Mouse (Mus musculus) layer of hippocampus, adult 8-10 months (tissue): Measurements from ENCODE around the gene Ntm. TPM values are rescaled to one million over a fixed set of nuclear protein-coding genes. Genes with fewer than 3 reads are reported as not detected.
A peak's percentile ranks its signal among the peaks of the same experiment; 100 is the strongest.

Experiments used
- DNase-seq, 2 experiments: peaks; one replicate each; pipeline ENCODE4 v3.0.0; 2022; ENCODE audit warnings: low spot score in 2 of 2
- total RNA-seq, 4 experiments: library from RNA; stranded (reverse); gene quantifications; 2 replicates each; pipeline ENCODE4 v1.2.4; 2022

The Ntm gene
- total RNA-seq, 4 experiments from 2014 or later = 148 to 166 (median 161) TPM

DNA sequence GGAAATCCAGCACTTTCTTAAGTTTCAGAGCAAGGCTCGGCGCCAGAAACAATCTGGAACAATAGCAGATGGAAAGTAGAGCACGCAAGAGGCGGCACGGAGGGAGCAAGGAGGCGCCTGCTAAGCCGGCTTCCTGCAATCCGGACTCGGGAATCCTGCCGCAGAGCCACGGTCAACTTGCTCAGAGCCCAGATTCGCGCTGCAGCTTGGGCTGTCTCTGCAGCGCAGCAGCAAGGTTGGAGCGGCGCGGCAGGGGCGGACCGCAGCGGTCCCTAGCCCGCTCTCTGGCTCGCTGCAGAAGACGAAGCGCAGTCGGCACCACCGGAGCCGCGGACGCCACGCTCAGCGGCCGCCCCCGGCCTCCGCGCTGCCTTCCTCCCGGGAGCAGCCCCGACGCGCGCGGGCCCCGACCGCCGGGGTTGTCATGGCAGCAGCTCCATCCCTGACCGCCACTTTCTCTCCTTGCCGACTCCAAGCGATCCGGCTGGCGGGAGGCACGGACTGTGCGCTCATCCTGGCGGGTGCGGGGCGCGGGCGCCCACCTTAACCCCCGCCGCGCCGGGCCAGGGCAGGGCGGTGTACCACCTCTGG lies 550.7 kb downstream of the Ntm start:
- DNase-seq = peak; percentile 45 to 55

DNA sequence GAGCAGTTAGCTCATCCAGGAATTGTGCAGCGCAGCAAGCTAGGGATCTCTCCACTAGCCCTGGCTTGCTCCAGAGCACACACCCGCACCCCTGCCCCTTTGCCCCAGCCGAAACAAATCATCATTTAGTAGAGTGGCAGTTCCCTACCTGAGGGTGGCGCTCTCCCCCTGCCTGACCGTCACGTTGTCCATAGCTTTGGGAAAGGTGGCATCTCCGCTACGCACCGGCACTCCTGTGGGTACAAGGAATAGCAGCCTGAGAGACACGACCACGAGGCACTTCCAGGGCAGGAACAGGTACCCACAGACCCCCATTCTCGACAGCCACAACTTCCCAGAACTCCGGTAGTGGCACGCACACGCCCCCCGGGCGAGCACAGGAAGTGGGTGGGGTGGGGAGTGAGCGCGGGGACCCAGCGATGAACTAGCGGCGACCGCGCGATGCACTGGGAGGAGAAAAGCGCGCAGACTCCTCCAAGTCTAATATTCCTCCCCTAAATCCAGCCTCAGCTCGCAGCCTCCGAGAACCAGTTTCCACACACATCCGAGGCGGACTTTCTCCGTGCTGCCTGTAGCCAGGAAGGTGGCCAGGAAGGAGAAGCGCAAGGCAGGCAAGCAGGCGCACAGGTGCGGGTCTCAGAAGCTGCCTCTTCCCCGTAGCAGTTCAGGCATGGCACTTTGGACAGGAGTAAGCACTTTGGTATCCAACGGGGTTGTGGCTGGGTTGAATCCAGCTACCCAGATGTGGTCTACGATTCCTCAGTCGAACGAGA lies 551.3 kb downstream of the Ntm start:
- DNase-seq = peak; percentile 34 to 55

DNA sequence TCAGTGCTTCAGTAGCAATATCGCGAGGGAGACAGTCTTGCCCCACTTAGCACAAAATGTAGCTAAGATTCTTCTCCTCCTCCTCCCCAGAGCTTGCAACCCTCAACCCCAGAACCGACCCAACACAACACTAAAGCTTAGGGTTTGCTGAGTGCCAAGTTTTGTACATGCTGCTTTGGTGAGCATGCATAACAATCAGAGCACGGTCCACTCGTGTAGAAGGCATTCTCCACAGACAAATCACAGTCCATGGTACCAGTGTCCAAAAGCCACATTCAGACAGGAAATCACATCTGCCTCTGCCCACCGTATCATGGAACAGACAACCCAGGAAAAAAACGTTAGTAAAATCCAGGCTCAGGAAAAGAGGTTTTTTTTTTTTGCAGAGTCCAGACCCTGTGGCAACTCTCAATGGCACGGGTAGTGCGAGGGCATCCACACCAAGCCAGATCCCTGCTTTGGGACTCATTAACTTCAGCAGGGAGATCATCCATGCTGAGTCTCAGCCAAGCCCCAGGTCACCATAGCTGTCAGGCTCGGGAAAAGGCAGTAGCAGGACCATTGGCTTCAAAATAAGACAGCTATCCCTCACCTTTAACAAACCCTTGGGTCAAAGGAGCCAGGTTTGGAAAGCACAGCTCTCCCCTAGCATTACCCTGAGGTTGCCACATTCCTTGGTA lies 552.1 kb downstream of the Ntm start:
- no peak for DNase-seq

DNA sequence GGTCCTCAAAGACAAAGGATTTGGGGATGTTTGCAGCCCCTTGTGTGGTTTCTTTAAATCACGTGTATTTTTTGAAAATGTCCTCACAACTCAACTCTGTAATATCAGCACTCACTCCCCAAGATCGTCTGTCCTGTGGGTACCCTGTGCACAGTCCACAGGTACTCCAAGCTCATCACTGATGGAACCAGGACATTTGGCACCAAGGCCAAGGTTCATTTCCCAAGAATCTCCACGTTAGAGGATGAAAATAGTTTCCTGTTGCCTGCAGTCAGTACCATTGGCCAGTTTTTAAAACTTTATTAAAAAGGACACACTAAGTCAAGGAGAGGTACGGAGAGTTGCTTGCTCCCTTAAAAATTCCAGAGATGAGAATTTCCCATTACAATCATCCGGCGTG lies 552.7 kb downstream of the Ntm start:
- DNase-seq = no peak

DNA sequence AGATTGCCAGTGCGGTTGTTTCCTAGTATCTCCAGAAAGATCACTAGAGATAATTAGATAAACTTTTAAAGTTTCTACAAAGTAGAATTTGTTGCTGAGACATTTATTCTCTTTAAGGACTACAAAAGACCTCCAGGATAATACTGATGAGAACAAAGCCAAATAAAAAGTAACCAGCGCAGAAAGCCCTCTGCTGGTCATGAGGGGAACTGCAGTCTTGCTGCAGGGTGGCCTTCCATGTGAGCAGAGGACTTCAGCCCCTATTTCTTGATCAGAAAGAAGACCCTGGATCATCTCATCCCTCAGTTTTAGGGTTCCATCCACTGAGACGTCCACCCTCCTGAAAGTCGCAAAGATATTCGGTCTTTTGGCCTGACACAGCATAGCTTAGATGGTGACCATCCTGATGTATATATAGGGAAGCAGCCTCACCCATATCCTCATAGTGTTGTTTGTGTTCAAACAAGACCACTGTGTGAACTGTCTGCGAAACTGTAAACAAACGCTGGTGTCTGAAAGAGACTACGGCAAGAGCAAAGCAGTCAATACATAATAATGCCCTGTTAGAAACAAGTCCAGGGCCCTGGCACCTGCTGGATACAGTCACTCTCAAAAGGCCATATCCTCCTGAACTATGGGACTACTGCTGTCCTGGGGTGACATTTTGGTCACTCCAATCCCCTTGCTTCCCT lies 553.6 kb downstream of the Ntm start:
- peak in 1 of 2 experiments; percentile 49 for DNase-seq

DNA sequence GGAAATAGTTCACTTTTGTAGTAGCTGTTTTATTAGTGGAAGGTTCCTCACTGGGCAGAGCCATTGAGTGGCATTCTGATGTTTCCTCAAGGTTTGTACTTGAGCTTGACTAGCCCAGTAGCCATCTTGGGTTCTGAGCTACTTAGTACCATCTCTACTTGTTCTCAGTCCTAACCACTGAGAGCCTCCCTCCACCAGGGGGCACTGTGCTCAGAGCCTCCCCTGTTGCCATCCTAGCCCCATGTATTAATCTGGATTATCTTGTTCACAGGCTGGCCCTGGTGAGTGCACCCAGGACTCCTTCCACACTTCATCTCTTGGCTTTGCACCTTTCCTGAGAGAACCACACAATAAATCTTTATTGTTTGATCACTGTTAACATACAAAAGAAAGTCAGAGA lies 555.0 kb downstream of the Ntm start:
- DNase-seq = no peak

DNA sequence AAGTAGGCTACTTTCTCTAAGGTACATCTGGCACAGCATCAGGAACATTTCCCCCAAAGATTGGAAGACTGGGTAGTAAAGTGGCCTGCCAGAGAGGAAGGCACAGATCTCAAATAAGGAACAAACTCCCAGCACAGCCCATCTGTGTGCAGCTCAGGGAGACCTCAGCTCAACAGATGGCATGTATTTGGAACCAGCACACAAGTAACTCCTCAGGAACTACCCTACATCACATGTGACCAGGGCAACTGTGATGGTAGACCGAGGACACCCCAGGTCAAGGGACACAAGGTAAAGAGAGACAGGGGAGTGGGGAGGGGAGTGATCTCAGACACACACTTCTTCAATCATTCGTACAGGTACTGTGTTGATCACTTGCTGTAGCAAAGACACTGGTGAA lies 556.0 kb downstream of the Ntm start:
- DNase-seq = peak in 1 of 2 experiments; percentile 35

DNA sequence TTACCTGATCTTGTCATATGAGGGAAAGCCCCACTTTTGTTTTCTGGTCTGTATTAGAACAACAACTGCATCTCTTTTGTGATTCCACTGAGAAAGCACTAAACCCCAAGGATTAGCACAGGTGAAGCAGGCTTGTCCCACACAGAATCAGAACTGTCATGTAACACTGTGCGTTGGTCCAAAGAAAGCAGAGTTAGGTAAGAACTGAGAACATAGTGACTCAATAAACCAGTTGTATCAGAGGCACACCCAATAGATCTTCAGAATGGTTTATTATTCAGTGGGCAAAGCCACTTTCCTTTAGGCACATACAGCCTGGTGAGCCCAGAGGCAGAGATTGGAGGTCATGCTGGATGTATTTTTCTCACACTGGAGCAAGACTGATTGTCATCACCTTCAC lies 556.9 kb downstream of the Ntm start:
- no peak for DNase-seq

DNA sequence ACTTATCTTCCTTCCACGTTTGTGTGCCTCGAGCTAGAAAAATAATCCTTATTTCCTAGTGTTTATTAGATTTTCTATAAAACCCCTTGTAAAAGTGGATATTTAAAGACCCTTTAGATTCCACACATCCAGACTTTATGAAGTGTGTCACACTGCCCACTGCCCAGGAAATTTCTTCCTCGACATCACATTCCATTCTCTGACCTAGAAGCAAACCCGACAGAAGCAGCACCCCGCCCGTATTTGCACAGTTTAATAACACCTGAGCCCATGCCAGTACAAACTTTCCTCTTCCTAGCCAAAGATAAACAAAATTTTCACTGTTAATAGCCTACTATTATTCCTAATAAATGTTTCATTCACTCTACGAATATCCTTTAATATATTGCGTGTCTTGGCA lies 562.8 kb downstream of the Ntm start:
- DNase-seq = no peak

DNA sequence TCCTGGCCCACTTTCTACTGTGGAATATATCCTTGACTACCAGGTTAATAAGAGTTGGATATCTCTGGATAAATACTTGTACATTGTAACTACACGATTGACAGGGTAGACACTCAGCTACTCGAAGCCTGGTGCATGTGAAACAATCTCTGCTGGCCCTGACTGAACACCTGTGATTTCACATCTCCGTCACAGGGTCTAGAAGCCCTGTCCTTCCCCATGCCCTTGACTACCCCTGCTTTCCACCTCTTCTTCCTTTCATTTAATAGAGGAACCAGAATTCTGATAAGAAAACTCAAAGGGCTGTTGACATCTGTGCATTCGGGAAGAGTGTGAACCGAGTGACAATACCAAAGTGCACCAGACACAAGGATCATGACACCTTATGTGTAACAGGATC lies 566.8 kb downstream of the Ntm start:
- no peak for DNase-seq

DNA sequence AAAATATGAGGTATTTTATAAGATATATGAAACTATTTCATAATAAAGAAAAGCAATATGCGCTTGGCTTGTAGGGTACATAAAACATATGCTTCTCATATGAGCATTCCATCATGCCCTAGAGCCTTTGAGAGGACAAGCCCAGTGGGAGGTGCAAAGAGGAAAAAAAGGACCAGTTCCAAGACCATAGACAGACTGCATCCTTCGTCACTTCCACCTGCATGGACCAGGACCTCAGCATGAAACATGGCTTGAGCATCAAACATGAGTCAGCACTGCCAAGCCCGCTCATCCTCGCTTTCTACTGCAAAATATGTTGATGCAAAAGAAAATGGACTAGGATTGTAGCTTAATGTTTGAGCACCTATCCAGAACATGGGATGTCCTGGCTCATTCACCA lies 569.8 kb downstream of the Ntm start:
- DNase-seq = no peak

DNA sequence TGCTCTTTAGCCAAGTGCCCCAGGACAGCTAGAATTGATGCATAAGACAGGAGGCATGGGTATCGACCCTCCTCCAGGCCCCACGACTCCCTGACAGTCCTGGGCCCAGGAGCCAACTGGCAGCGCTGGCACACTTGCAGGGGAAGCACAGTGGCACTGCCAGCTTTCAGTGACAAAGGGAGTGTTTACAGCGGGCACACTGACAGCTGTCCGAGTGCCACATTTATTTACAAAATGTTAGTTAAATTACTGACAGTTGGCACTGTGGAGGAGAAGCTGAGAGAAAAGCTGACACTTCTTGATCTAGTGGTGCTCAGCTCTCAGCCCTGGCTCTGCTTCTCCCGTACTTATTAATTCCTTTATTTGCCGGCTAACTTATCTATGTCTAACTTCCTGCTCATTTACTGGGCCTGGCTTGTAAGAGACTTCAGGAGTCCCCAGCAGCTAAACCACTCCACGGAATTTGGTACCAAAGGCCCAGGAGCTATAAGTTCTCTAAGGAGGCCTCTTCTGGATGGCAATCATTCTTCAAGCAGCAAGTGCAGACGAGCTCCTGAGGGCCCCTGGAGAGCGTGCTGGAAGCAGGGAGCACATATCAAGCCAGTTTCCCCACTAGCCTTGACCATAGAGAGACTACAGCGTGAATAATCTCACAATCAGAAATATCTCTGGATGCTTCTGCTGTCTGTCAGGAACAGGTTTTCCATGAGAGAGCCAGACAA lies 572.0 kb downstream of the Ntm start:
- peak; percentile 32 to 63 for DNase-seq

DNA sequence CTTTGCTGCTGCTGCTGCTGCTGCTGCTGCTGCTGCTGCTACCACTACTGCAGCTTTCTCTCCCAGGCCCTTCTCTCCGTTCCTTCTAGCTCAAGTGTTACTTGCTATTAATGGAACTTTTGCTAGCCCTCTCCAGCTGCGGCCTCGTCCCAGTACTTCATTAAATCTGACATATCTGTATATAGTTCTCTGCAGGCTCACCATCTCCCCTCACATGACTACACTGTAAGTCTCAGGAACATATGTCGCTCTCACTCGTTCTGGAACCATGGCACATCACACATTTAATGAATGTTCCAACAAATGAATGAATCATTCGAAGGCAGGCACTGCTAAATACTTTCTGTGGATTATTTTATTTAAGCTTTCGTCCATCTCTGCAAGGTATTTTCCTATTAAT lies 573.7 kb downstream of the Ntm start:
- DNase-seq = no peak

DNA sequence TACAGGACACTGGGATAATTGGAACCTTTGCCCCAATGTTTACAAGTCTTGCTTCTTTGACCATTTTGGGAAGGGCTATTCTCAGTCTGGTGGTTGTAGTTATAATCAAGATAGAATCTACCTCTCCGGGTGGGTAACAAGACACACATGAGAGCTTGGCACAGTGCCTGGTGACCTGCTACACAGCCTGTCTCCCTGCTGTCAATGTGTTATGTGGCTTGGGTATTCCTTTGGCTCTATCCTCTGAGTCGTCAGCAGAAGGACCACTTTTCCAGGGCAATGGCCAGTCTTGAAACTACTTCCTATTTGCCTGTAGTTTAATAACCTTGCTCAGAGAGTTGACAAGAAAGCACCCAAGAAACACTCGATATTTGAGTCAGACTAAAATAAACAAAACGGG lies 575.8 kb downstream of the Ntm start:
- DNase-seq = no peak

DNA sequence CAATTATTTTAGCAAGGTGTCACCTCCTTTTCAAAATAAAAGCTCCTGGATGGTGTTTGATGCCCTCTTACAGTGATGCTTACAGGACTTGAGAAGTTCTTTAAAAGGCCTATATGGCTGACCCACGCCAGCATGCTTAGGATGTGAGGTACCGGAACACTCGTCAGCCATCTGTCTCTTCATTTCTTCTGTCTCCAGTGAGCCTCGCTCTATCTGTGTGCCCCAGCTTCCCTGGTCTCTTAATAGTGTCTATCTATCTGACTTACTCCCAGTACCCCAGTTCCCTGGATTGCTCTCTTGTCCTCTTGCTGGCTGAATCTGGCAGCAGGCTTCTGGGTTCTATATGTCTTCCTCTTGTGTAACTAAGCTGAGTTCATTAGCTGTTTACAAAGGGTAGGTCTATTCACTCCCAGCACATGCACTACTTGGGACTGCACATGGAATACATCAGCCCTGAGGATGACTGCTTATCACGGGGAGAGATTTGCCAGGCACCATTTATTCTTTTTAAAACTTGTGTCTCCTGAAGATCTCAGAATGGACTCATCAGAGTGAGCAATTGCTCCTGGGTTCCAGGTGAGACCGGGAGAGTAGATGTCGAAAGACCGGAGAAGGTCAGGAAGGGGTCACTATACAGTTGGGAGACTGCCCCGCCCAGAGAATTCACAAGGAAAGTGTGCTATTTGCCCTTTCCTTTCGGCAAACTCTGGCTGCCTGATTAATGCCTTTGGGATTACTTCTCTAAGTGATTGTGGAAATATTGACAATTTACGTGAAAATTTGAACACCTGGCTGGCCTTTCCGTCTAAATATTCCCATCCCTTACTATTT lies 585.6 kb downstream of the Ntm start:
- DNase-seq = no peak

DNA sequence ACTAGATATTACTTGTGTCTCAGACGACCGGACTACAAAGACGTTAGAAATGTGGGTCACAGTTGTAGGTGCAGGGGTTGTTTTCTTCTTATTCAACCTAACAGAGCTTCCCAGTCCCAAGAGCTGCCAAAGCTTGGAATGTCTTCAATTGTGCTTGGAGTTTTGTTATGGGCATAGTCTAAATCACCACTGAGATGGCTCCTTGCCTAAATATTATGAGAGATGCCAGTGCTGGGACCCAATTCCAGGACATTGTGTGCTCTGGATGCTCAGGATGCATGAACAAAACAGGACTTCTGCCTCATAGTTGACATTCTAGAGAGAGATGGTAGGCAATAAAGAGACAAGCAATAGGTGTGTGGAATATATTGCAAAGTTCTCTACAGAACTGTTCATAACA lies 591.6 kb downstream of the Ntm start:
- no peak for DNase-seq

DNA sequence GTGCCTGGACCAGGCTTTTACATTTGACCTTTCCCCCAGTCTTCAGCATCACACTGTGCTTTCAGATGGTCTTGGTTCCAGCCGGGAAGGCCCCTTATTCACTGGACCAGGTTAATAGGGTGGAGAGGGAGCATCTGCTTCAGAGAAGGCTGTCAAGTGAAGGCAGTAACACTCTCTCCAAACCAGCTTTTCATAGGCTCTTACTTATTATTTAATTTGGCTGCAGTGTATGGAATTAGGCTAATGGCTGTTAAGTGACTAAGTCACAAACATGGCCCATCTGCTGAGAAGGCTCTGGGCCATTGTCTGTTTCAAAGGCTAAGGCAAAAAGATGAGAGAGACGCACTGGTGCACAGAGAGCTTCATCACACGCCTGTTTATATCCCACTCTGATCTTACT lies 593.3 kb downstream of the Ntm start:
- no peak for DNase-seq

DNA sequence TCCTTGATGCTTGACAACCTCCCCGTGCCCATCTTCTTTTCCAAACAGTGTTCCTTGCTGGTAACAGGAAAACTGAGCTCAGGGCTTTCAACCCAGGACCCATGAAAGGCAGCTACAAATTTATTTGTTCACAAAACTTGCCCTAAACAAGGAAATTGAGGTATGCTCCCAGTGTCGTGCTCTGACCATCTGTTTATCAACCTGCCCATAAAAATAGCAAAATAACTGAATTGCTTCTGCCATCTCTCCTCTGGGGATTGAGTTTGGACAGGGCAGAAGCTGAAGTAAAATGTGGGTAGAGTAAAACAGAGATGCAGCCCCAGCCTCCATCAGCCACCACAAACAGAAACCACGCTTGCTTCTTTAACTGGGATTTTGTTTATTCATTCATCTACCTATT lies 594.6 kb downstream of the Ntm start:
- DNase-seq = no peak

DNA sequence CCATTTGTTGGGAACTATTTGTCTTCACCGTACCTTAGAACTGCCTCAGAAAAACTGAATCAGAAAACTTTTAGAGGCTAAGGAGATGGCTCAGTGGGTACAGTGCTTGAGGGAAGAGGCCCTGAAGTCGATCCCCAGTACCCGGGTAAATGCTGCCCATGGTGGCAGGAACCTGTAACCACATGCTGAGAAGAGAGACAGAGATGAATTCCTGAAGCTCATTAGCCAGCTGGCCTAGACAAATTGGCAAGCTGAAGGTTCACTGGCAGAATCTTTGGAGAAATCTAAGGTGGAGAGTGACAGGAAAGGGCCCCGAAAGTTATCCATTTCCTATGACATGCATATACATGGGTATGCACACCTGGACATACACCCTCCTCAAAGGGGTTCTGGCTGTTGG lies 605.1 kb downstream of the Ntm start:
- no peak for DNase-seq

DNA sequence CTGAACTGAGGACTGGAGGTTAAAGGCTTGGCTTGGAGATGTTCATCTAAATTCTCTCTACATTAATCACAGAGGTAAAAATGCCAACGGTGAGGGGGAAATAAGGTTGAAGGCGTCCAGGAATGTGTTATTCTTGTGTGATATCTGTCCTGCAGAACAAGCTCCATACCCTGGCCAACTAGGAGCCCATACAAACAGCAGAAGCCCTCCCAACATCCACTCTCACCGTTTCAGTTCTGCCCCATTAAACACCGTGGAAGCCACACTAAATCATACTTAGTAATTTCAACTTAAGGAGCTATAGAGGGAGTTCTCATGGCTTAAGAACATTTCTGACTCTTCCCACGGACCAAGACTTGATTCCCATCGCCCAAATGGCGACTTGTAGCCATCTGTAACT lies 620.6 kb downstream of the Ntm start:
- no peak for DNase-seq

DNA sequence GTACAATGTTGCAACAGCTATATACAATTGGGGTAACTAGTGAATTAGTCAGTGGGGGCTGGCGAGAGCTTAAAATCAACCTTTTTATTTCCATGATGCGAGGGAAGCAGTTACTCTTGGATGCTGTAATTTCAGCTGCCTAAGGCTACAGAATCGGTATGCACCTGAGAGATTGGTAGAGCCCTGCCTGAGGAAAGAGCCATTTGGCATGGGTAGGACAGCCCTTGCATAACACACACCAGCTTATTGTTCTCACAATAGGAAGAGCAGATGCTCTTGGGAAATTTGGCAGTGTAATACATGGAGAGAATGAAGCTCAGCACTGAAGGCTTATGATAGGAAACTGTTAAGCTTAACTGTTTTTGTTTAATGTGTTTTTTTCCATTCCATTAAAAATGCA lies 621.6 kb downstream of the Ntm start:
- peak; percentile 43 to 57 for DNase-seq
